Mouse (Mus musculus): ENCODE results near the gene Mcm9. TPM values are rescaled to one million over a fixed set of nuclear protein-coding genes. Genes with fewer than 3 reads are reported as not detected.

Mcm9 gene
- total RNA-seq, 2 experiments from 2014 or later = 5.3 to 5.8 TPM

GRCm38 (mm10) chr10:53585777-53586176 is 44.5 kb downstream of the Mcm9 start:
- DNase-seq (ENCODE audit: low spot score in 2 of 2) = peak in 1 of 2 experiments; percentile 58
- intact Hi-C loops (cut with DNase I) = no loop called here

GRCm38 (mm10) chr10:53581087-53581486 is 49.2 kb downstream of the Mcm9 start:
- no peak for DNase-seq (ENCODE audit: low spot score in 2 of 2)
- intact Hi-C loops (cut with DNase I) = no loop called here

GRCm38 (mm10) chr10:53580621-53581081 is 49.6 kb downstream of the Mcm9 start:
- peak; percentile 41 to 50 for DNase-seq (ENCODE audit: low spot score in 2 of 2)
- intact Hi-C loops (cut with DNase I) = no loop called here

GRCm38 (mm10) chr10:53580137-53580536 is 50.1 kb downstream of the Mcm9 start:
- intact Hi-C loops (cut with DNase I) = no loop called here
- no peak for DNase-seq (ENCODE audit: low spot score in 2 of 2)

GRCm38 (mm10) chr10:53568531-53568930 is 61.7 kb downstream of the Mcm9 start:
- intact Hi-C loops (cut with DNase I) = no loop called here

GRCm38 (mm10) chr10:53565538-53565937 is 64.7 kb downstream of the Mcm9 start:
- intact Hi-C loops (cut with DNase I) = no loop called here
- DNase-seq (ENCODE audit: low spot score in 2 of 2) = no peak

More at GRCm38 (mm10) chr10:53568531-53568930, 61.7 kb downstream of the Mcm9 start:
- DNase-seq (ENCODE audit: low spot score in 2 of 2) = no peak

GRCm38 (mm10) chr10:53562001-53562400 is 68.2 kb downstream of the Mcm9 start:
- intact Hi-C loops (cut with DNase I) = no loop called here
- DNase-seq (ENCODE audit: low spot score in 2 of 2) = no peak

GRCm38 (mm10) chr10:53537596-53537995 is 92.6 kb downstream of the Mcm9 start:
- intact Hi-C loops (cut with DNase I) = no loop called here

GRCm38 (mm10) chr10:53532297-53532696 is 97.9 kb downstream of the Mcm9 start:
- no peak for DNase-seq (ENCODE audit: low spot score in 2 of 2)
- intact Hi-C loops (cut with DNase I) = no loop called here

More at GRCm38 (mm10) chr10:53537596-53537995, 92.6 kb downstream of the Mcm9 start:
- no peak for DNase-seq (ENCODE audit: low spot score in 2 of 2)

GRCm38 (mm10) chr10:53527838-53528773 is 102.1 kb downstream of the Mcm9 start:
- peak; percentile 76 to 86 for DNase-seq (ENCODE audit: low spot score in 2 of 2)
- intact Hi-C loops (cut with DNase I) = loop anchor here (1.0 to 10.0 kb wide), 2 partner anchors 180 to 423 kb away; no protein-coding TSS in a partner anchor

DNA sequence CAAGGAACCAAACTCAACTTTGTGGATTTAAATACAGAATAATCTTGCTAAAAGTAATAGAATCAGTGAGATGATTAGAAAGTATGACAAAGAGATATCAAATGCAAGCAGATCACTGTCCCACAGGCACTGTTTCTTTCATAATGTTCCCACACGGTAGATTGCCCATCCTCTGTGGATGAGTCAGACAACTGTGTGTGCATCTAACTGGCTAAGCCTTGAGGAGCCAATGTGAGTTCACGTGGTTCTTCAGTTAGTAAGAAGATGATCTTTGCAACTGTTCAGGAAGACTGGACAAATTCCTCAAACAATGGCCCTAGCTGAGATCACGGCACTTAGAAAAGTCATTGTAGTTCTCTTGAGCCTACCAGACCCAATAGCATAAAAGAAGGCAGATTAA is 102.9 kb downstream of the Mcm9 start:
- intact Hi-C loops (cut with DNase I) = loop anchor here (10.0 kb wide), 1 partner anchor 423 kb away; no protein-coding TSS in a partner anchor

DNA sequence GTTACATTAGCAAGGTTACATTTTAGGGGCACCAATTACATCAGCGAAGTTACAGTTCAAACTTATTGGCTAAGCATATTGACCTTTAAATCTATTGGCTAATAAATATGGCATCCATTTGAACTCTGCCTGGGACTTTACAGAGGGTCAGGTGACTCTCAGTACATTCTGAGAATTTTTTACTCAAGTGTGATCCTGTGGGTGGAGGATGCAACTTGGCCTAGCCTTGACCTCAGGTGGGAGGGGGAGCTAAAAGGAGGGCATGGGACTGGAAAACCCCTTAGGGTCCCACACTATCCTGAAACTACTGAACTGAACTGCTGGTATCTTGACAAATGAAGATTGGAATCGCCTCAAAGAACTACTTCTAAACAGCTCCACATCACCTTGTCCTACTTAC is 103.9 kb downstream of the Mcm9 start:
- no peak for DNase-seq (ENCODE audit: low spot score in 2 of 2)
- intact Hi-C loops (cut with DNase I) = loop anchor here (10.0 kb wide), 1 partner anchor 422 kb away; no protein-coding TSS in a partner anchor

More for the DNA sequence above, 102.9 kb downstream of the Mcm9 start:
- no peak for DNase-seq (ENCODE audit: low spot score in 2 of 2)

DNA sequence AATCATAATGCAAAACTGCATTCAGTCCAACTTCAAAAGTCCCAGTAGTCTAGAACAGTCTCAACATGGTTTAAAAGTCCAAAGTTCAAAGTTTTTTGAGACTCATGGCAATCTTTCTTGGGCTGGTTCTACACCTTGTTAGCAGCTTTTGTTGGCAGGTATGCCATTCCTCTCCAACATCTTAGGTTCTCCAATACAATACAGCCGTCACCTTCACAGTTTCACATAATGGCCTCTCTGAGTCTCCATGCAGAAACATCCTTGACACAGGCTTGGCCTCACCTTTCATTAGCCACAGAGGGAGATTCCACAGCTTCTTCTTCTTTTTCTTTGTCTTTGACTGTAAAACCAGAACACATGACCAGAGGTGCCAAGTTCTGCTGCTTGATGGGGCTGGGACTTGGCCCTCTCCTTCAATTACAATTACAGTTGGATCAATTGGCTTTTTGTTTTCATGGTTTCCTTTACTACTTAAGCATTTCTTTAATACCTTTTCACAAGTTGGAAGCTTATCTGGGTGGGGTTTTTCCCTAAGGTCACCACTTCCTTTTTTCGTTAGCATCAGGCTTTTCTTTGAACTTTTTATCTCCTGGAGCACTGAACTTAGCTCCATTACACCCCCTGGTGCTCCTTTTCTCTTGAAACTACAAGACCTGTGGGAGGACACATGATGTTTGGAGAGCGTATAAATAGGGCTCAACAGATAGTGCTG is 104.8 kb downstream of the Mcm9 start:
- DNase-seq (ENCODE audit: low spot score in 2 of 2) = no peak
- intact Hi-C loops (cut with DNase I) = loop anchor here (10.0 kb wide), 1 partner anchor 421 kb away; no protein-coding TSS in a partner anchor

- intact Hi-C loops (cut with DNase I) = no loop called here
- peak in 1 of 2 experiments; percentile 15 for DNase-seq (ENCODE audit: low spot score in 2 of 2)
Observed at GRCm38 (mm10) chr10:53519068-53519954, 110.9 kb downstream of the Mcm9 start.

DNA sequence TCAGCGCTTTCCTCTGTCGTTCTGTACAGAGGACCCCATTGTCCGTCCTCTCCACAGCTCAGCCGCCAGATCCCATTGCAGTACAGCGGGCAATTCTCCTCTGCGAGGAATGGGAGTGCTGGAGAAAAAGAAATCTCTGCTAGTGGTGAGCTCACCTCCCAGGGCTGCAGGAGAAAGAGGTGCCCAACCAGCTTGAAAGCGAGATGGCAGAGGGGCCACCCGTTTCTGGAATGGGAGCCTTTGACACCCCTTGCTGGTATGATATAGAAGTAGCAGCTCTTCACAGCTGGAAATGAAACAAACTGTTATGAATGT is 111.7 kb downstream of the Mcm9 start:
- intact Hi-C loops (cut with DNase I) = no loop called here
- no peak for DNase-seq (ENCODE audit: low spot score in 2 of 2)

DNA sequence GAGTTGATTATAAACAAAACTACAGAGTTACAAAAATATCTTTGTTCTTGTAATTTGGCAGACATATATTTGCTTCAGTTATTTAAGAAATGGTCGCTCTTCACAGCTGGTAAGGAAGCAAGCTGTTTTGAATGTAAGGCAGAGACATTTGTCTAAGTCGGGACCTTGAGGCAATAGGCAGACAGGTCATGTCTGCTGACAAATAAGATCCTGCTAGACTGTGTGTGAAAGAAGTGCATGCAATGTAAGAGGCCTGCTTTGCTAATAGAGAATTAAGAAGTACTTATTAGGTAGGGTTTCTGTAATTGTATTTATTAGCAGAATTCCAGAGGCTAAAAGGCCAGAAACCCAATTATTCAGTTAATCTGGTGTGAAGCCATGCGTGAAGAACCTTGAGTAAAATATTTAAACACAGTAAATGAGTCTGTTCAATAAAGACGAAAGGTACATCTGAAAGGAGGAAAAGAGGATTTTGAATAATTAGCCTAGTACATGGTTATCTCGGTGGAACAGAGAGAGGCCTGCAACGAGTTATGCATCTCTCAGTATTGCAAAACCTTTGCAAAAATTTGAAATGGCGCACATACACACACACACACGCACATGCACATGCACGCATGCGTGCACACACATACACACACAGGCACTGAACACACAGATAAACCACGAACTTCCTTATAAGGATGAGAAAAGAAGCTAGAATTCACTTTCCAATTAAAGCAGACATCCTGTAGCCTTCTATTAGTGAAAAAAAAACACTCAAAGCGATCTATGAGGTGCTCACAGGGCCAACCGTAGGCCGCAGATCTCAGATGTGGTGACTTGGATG is 112.3 kb downstream of the Mcm9 start:
- intact Hi-C loops (cut with DNase I) = no loop called here
- DNase-seq (ENCODE audit: low spot score in 2 of 2) = no peak

DNA sequence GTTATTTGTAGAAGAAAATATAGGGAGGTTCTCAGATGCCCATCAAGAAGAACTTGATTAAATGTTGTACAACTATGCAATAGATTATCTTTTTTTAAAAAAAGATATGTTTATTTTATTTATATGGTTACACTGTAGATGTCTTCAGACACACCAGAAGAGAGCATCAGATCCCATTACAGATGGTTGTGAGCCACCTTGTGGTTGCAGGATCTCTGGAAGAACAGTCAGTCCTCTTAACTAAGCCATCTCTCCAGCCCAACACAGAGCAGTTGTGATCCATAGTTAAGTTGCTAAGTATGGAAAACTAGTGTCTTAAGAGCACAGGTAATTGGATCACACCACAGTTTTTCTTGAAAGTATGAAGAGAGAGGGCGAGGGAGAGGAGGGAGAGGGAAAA is 117.7 kb downstream of the Mcm9 start:
- intact Hi-C loops (cut with DNase I) = loop anchor here (1.0 kb wide), 1 partner anchor 162 kb away; no protein-coding TSS in a partner anchor
- peak in 1 of 2 experiments; percentile 29 for DNase-seq (ENCODE audit: low spot score in 2 of 2)

DNA sequence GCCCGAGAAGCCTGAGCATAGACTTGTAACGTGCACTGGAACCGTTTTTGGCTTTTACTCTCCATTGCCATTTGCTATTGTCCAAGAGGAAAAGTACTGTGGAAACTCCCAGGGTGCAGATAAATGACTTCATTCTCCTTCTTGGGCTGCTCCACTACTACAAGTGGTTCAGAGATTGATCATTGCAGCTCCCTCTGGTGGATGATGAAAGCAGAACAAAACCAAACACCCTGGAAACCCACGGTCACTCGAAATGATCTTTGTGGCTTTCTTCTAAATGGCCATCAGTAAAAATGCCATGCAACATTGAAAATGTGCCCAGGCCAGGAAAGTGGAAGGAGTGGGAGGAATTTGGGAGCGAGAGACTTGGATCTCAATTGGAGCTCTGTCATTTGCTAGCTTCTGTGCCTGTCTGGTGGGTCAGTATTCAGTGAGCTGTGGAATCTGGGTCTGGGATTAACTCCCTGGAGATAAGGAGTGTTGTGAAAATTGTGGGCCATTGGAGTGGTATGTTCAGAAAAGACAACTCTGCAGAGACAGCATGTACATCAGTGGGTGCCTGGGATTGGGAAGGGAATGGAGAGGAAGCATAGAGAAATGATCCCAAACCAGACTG is 121.0 kb downstream of the Mcm9 start:
- DNase-seq (ENCODE audit: low spot score in 2 of 2) = peak; percentile 56 to 82
- intact Hi-C loops (cut with DNase I) = no loop called here
